Mouse (Mus musculus): ENCODE measurements around the gene Rasa3.
A peak's percentile ranks its signal among the peaks of the same experiment; 100 is the strongest.

Rasa3 gene

DNA sequence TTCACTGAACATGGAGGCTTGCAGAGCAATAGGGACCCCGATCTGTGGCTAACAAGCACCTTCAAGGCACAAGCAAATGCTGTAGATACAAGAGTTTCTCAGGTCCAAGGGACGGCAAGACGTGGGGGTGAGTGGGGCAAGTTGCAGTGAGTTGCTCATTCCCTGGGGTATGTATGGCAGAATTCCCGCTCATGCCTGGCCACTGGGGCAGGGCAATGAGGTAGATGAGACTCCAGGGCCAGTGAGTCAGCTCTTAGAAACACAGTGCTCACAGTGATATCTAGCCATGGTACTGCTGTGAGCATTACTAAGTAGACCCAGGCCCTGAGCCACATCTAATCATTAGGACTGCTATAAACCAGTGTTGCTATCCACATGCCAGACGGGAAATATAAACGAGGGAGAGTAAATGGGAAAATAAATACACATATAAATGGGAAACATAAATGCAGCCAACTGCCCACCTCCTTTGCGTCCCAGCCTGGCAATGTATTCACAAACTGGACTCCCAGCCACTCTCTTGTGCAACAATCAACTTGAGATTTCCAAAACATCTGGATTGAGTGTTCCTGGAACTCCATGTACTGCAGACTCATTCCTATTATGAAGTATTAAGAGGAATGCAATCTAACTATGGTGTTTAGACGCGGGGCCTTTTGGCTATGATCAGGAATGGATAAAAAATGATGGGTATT lies 57.0 kb downstream of the Rasa3 start:
- no peak for DNase-seq (ENCODE audit: low read depth, low spot score)

DNA sequence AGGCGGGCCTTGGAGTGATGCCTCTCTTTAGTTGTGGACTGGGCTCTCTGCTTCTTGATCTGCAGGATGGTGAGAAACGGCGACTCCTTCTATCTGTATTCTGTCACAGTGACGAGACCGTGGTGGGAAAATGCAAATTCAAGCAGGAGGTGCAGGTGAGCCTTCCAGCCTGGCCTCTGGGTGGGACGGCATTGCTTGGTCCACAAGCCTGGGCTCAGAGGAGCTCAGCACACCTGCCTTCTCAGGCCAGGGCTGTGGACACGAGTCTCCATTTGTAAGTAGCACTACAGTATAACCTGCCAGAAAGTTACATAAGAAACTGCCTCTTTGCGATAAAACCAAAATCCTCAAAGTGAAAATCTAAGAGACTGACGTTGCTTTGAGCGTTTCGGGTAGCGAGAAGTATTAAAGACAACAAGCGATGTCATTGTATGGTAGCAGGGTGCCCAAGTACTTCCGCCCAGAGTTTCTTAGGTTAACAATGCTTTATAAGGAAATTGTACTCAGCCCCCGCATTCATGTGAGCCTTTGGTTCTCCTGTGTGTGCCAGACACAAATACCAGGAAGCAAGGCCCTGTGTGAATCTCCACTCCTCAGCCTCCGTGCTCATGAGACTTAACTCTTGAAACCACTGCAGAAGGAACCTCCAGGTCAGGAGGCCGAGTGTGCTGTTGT lies 60.4 kb downstream of the Rasa3 start:
- peak; percentile 32 for DNase-seq (ENCODE audit: low read depth, low spot score)

DNA sequence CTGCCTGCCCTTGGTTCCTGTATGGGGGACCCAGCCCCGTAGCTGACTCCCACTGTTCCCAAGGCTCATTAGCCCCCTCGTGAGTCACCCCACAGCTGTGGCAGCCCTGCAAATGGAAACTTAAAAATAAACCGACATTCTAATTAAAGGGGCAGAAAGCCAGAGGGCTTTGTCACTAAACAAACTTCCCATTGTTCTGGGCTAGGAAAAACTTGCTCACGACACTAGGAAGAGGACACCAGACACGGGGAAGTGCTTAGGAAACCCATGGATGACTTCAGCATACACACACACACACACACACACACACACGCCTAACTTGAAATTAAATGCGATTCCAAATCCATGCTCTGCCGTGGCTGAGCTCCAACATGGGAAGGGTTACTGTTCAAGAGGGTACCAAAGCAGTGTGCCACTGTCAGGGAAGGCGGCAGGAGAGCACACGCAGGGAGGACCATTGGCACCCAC lies 62.4 kb downstream of the Rasa3 start:
- no peak for DNase-seq (ENCODE audit: low read depth, low spot score)

GRCm38 (mm10) chr8:13614136-13614535 lies 63.3 kb downstream of the Rasa3 start:
- DNase-seq (ENCODE audit: low read depth, low spot score), result no peak

GRCm38 (mm10) chr8:13611702-13612101 lies 65.7 kb downstream of the Rasa3 start:
- no peak for DNase-seq (ENCODE audit: low read depth, low spot score)

GRCm38 (mm10) chr8:13609971-13610370 lies 67.4 kb downstream of the Rasa3 start:
- DNase-seq (ENCODE audit: low read depth, low spot score), result no peak

DNA sequence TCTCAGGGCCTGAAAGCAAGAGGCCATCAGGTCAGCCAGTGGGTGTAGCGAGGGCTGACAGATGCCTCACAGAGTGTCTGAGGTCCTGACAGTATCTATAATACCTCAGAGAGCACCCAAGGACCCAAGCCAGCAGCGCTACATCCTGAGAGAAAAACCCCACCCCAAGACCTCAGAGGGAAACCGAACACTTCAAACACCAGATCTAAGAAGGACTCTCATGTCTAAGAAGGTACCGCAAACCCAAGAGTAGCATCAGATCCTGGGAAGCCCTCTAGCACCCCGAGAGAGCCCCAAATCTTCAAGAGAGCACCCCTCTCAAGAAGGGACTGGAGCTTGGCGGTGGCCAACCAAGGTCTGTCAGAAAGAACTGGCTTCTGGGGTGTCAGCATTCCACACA lies 68.5 kb downstream of the Rasa3 start:
- no peak for DNase-seq (ENCODE audit: low read depth, low spot score)

DNA sequence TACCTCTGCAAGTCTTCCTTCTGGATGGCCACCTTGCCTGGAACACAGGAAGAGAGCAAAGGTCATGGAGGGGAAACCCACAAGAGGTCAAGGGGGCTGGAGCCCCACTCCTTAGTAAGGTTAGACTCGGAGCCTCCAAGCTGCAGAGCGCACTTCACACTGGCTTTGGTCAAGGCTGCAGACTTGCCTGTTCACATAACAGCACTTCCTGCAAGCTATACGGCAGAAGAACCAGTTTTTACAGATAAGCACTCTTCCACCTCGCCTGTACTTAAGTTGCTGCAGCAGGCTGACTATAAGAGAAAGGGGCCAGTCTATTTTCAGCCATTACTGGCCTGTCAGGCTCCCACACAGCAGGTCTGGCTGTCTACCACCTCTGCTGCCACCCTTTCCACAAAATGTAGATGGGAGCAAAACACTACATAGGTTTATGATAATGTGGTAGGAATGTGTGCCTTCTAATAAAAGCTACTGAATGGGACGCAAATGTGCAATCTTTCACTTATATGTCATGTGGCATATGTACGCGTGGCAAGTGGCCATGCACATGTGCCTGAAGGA lies 71.4 kb downstream of the Rasa3 start:
- no peak for DNase-seq (ENCODE audit: low read depth, low spot score)

GRCm38 (mm10) chr8:13602621-13603020 lies 74.8 kb downstream of the Rasa3 start:
- peak; percentile 80 for DNase-seq (ENCODE audit: low read depth, low spot score)

DNA sequence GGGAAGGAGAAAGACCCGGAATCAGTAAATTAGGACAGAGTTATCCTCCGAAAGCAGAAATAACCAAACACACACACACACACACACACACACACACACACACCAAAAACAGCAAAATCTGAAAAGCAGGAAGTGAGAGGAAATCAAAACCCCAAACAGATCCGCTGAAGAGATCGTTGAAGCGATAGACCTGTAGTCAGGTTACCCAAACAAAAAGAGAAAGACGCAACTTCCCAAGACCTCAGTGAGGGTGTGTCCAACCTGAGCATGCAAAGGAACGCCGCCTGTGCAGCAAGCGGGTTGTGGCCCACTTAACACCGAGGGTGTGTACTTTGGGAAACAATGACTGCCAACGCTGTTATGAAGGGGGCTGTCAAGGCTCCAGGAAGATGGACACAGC lies 76.2 kb downstream of the Rasa3 start:
- peak; percentile 84 for DNase-seq (ENCODE audit: low read depth, low spot score)

DNA sequence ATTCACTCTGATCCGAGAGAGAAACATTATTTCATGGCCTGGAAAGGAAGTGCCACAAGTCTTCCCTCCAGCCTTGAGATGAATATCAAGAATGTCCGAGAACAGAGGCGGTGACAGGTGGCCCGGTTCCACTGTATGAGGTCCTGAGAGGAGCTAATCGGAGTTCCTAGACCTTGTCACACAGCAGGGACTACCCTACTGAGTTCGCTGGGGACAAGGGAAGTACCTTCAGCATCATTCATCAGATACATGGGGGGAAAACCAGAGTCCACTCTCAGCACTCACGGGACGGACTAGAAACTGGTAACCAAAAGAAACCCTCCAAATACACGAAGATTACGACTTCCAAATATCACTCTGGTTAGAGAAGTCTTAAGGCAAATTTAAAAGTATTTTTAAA lies 76.7 kb downstream of the Rasa3 start:
- peak; percentile 49 for DNase-seq (ENCODE audit: low read depth, low spot score)

GRCm38 (mm10) chr8:13600204-13600603 lies 77.2 kb downstream of the Rasa3 start:
- peak; percentile 78 for DNase-seq (ENCODE audit: low read depth, low spot score)

DNA sequence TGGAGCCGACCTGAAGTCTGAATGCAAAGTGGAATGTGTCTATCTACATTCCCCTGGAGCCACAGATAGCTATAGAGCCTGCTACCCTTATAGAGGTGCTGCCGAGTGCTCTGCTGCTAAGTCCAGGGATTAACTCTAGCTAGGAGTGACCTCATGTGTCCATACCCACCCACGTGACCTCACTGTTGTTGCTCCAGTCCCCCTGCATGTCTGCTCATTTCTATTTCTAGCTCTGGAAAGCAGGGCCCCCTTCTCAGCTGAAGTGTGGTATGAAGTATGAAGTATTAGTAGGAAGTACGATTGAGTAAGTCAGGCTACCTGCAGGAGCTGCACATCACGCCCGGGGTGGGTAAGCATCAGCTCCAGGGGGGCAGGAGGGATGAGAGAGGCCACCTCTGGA lies 79.6 kb downstream of the Rasa3 start:
- DNase-seq (ENCODE audit: low read depth, low spot score), result no peak

DNA sequence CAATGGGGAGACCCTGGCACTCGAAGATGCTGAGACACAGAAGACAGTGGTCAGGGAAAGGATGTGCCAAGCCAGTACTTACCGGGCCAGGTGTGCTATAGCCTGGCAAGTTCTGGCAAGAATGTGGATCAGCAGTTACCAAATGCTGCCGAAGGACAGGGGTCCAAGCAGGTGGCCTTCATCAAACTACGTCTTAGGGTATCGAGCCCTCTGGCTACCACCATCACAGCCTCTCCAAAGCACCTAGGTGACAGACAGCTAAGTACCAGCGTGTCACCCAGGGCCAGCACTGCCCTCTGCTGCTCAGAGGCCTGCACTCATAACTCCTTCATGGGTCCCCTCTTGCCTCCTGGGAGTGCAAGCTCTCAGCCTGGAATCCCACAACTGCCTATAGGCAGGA lies 81.5 kb downstream of the Rasa3 start:
- peak; percentile 55 for DNase-seq (ENCODE audit: low read depth, low spot score)

- DNase-seq (ENCODE audit: low read depth, low spot score), result peak; percentile 72
Measured at GRCm38 (mm10) chr8:13594884-13595323, 82.5 kb downstream of the Rasa3 start.

DNA sequence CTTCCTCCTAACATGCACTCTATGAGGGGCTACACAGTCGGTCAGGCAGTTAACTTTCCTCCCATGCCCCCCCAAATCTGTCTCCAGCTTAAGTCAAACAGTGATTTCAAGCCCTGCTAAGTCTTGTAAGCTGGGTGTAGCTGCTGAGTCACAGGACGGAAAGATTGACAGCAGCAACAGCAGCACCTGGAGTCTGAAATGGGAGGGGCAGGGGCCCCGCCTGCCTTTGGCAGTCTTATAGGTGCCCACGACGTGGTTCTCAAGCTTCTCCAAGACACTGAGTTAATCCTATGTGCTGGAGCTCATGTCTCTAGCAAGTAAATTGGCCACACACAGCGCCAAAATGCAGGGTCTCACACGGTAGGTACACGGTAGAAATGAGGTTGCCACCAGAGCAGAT lies 84.1 kb downstream of the Rasa3 start:
- peak; percentile 37 for DNase-seq (ENCODE audit: low read depth, low spot score)

DNA sequence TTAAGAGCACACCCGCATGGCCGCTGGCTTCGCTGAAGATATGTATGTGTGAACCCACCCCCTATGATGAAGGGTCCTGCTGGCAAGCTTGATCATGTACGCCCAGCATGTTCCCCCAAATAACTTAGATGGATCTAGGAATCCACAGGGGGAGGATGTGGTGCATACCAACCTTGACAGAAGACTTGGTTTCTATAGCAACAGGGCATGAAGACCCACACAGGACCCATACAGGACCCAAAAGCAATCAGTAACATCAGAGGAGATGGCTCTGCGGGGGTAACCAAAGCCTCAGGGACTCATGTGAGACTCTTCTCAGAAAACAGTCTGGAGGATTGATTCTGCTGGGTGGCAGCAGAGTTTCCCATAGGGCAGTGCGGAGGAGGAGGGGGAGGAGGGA lies 86.2 kb downstream of the Rasa3 start:
- DNase-seq (ENCODE audit: low read depth, low spot score), result no peak

GRCm38 (mm10) chr8:13589071-13589470 lies 88.3 kb downstream of the Rasa3 start:
- no peak for DNase-seq (ENCODE audit: low read depth, low spot score)

GRCm38 (mm10) chr8:13584652-13585051 lies 92.8 kb downstream of the Rasa3 start:
- DNase-seq (ENCODE audit: low read depth, low spot score), result no peak

DNA sequence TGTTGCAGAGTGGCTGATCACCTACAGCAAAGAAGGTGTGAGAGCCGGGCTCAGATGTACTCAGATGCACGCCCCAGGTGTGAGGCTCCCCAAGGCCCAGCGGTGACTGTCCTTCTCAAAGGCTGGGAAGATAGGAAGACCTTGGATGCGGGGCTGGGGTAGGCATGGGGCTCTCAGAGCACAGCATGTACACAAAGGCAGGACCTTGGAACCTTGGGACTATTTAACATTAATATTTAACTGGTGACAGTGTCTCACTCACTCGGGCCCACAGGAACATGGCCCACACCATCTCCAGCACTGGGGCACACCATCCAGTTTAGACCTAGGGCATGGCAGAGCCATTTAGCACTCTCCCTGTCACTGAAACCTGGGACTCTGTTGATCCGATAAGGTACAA lies 99.5 kb downstream of the Rasa3 start:
- DNase-seq (ENCODE audit: low read depth, low spot score), result no peak

DNA sequence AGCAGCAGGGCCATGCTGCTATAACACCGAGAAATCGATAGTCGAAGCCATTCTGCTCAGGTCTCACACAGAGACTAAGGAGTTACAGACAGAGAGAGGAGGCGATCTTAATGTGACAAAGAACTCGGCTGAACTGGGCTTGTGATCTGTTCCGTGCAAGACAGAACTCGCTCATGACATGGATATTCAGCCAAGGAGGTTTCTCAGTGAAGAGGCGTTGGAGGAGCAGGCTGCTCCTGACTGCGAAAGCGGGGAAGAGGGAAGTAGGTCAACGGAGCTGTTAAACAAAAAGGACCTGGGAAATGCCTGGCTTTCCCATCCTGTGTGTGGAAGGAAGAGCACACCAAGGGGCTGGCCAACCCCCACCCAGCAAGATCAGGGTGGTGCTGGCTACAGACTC lies 105.4 kb downstream of the Rasa3 start:
- DNase-seq (ENCODE audit: low read depth, low spot score), result no peak

GRCm38 (mm10) chr8:13562118-13562517 lies 115.3 kb downstream of the Rasa3 start, which contains the start of gene 1700029H14Rik:
1700029H14Rik (minus strand) TSS chr8:13562461.
- no peak for DNase-seq (ENCODE audit: low read depth, low spot score)

- no peak for DNase-seq (ENCODE audit: low read depth, low spot score)
Measured at GRCm38 (mm10) chr8:13557526-13557925, 119.9 kb downstream of the Rasa3 start.
